Mouse (Mus musculus) liver, embryonic 13.5 days (tissue): ENCODE results near the gene Fam126a. TPM values are rescaled to one million over a fixed set of nuclear protein-coding genes. Genes with fewer than 3 reads are reported as not detected.

Experiments used
- ATAC-seq: fragments of 200-750 bp; cut with Nextera tagmentation; 2 replicates; pipeline ENCODE4 v1.8.0; 2017; ENCODE audit warnings: low read depth, mild to moderate bottlenecking, moderate number of reproducible peaks, moderate library complexity
- DNase-seq: peaks from one replicate; pipeline ENCODE4 v3.0.0; 2022
- H3K27ac ChIP-seq: fragments of 300-500 bp; sonication (generic); 2 replicates; pipeline ENCODE4 v1.5.1; 2015; ENCODE audit warnings: moderate library complexity, mild to moderate bottlenecking, inconsistent platforms
- H3K27me3 ChIP-seq: fragments of 300-500 bp; sonication (generic); 2 replicates; pipeline ENCODE4 v1.6.1; 2015; ENCODE audit warnings: mild to moderate bottlenecking, inconsistent platforms
- H3K36me3 ChIP-seq: fragments of 300-500 bp; sonication (generic); 2 replicates; pipeline ENCODE4 v1.6.1; 2015; ENCODE audit warnings: mild to moderate bottlenecking, inconsistent platforms
- H3K4me1 ChIP-seq: fragments of 300-500 bp; sonication (generic); replicated peaks from 2 replicates; pipeline ENCODE4 v1.6.1; 2015; ENCODE audit warnings: inconsistent platforms
- H3K4me2 ChIP-seq: fragments of 300-500 bp; sonication (generic); 2 replicates; pipeline ENCODE4 v1.6.1; 2015; ENCODE audit warnings: inconsistent platforms, mild to moderate bottlenecking, moderate library complexity
- H3K4me3 ChIP-seq: fragments of 300-500 bp; sonication (generic); replicated peaks from 2 replicates; pipeline ENCODE4 v1.5.1; 2015; ENCODE audit warnings: mild to moderate bottlenecking, inconsistent platforms
- H3K9ac ChIP-seq: fragments of 300-500 bp; sonication (generic); 2 replicates; pipeline ENCODE4 v1.6.1; 2015; ENCODE audit warnings: mild to moderate bottlenecking, inconsistent platforms
- H3K9me3 ChIP-seq: fragments of 300-500 bp; sonication (generic); replicated peaks from 2 replicates; pipeline ENCODE4 v1.6.1; 2016; ENCODE audit warnings: inconsistent platforms
- WGBS: fragments of 180-500 bp; shearing (Covaris S2); methylation state at CpG from one replicate; pipeline ENCODE4 v1.1.7; 2015; ENCODE audit not compliant: insufficient replicate concordance; 5-methylcytosine and 5-hydroxymethylcytosine counted together
- polyA plus RNA-seq: library from polyadenylated mRNA; unstranded; fragments of >200 nt; fragmentation: Nextera tagmentation; extraction: Ambion mirVana; gene quantifications from 2 replicates; pipeline ENCODE4 v1.2.1, GENCODE M21; 2015

Fam126a gene
- polyA plus RNA-seq, 1 experiment from 2014 or later: 62.7 TPM

DNA sequence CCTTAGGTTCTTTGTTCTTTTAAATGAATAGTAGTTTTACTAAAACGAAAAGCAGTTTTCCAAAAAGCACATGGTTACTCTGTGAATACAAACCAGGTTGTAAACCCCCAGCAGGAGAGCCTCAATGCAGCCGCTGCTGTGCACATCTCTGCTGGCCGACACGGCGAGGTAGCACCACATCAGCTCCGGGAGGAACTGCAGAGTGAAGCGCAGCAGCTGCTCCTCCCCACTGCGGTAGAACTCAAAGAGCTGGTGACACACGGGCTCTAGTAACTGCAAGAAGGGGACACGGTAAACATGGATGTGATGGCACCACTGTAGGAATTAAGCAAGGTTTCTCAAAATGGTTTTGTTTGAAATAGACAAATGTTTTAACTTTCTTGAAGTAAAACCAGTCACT lies 42.7 kb downstream of the Fam126a start:
- Histone ChIP-seq H3K27ac (no peak overlapping the region), H3K36me3 (peaks cover 52% of the 10 kb centered on the region), H3K4me2 (no peak overlapping the region), H3K4me3 (no peak overlapping the region), H3K9me3 (no peaks in the 10 kb centered on the region), H3K4me1 (0 out of 2 replicates have a peak, but pooled peaks cover under 1% of the 10 kb centered on the region), H3K9ac (no peak overlapping the region), H3K27me3 (no peaks in the 10 kb centered on the region)
- ATAC-seq (no peak), DNase-seq (no peak)
- WGBS: 82% methylated on average over 10 of the region's 10 CpGs

DNA sequence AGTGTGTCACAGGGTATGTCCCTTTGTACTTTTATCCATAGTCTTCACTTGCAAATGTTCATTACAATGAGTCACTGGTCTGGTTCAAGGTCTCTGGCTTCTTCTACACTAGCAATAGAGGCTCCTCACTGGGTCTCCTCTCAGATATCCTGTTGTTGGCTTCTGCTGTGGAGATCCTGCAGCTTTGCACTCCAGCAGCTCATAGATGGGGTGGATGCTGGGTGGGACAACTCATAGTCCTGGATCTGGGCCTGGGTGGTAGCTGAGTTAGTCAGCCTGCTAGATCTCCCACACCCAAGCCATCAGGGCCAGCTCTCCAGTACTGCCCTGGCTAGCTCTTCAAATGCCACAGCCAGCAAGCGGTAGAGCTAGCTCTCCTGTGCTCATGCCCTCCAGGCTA lies 48.4 kb downstream of the Fam126a start:
- H3K27me3 ChIP-seq: no peaks in the 10 kb centered on the region
- H3K27ac ChIP-seq: no peak overlapping the region
- DNase-seq (no peak), ATAC-seq (no peak)
- no peaks in the 10 kb centered on the region for H3K4me1 ChIP-seq
- WGBS: 100% methylated on average over 1 of the region's 1 CpGs
- H3K4me3 ChIP-seq: no peak overlapping the region
- H3K4me2 ChIP-seq: no peak overlapping the region
- H3K36me3 ChIP-seq: peaks cover 70% of the 10 kb centered on the region
- no peak overlapping the region for H3K9ac ChIP-seq
- H3K9me3 ChIP-seq: no peaks in the 10 kb centered on the region

DNA sequence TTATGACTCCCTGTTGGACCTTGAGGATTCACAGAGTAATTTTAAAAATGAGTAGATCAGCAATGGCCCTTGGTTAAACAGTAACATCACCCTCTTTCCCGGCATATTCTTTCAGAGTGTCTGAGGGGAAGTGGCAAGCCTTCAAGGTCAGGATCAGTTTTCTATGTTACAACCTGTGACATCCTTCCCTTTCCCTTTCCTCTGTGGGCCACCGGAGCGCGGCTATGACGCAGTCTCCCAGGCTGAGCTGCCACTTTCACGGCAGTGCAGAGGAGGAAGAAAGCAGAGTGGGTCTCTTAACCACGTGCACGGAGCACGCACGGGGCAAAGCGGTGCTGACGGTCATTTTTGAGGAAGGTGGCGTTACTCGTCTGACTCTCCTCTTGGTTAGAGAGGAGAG lies 52.0 kb downstream of the Fam126a start:
- Histone ChIP-seq H3K27ac (peak overlapping the region; percentile 41; the same call in 1 of the 2 replicates), H3K36me3 (peaks cover 76% of the 10 kb centered on the region), H3K9ac (no peak overlapping the region), H3K27me3 (no peaks in the 10 kb centered on the region), H3K4me3 (no peak overlapping the region), H3K4me1 (no peaks in the 10 kb centered on the region), H3K9me3 (no peaks in the 10 kb centered on the region), H3K4me2 (no peak overlapping the region)
- ATAC-seq: no peak
- DNase-seq: no peak
- 80% methylated on average over 14 of the region's 14 CpGs for WGBS

DNA sequence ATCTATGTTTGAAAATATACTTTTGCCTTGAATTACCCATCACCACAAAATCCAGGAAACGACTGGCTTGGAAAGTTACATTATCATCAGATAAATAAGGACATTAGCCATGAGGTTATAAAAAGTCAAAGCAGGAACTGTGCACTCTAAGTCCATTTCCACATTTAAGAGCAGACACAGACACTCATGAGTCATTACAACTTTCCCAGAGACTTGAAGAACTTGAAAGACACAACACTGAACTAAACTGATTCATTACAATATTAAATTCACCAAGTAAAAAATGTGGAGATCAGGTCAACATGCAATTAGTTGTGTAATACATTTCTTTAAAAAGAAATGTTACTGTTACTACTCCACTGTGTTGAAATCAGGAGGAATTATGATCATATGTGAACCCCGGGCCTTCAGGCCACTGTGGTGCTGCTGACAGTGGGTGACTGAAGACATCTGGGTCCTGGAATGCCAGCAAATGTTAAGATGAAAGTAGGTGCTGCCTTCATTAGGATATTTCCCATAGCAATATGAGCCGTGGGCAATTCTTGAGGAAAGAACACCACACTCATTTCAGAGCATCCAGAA lies 55.4 kb downstream of the Fam126a start:
- H3K9me3 ChIP-seq: no peaks in the 10 kb centered on the region
- no peak overlapping the region for H3K9ac ChIP-seq
- no peak overlapping the region for H3K27ac ChIP-seq
- DNase-seq (no peak), ATAC-seq (no peak)
- no peaks in the 10 kb centered on the region for H3K4me1 ChIP-seq
- no peak overlapping the region for H3K4me2 ChIP-seq
- H3K4me3 ChIP-seq: no peak overlapping the region
- H3K36me3 ChIP-seq: peaks cover 60% of the 10 kb centered on the region
- no peaks in the 10 kb centered on the region for H3K27me3 ChIP-seq
- WGBS: 78% methylated on average over 3 of the region's 3 CpGs

DNA sequence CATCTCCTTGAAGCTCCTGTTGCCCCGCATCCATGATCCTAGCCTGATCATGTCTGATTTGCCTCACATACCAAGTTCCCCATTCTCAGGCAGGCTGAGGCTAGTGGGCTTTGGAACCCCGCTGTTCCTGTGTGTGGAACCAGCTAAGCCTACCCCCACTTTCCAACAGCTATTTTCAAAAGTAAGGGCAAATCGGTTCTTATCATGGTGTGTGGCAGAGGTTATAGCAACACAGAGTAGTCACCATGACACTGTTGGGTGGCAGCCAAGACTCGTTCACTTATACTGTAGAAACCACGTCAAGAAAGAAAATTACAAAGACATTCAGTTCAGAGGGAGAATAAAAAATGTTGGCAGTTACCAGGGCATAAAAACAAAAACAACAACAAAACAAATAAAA lies 62.8 kb downstream of the Fam126a start:
- H3K4me2 ChIP-seq: no peak overlapping the region
- H3K27ac ChIP-seq: peak overlapping the region; percentile 48; the same call in 1 of the 2 replicates
- H3K4me3 ChIP-seq: no peak overlapping the region
- no peak overlapping the region for H3K9ac ChIP-seq
- DNase-seq (no peak), ATAC-seq (no peak)
- H3K27me3 ChIP-seq: no peaks in the 10 kb centered on the region
- no peaks in the 10 kb centered on the region for H3K4me1 ChIP-seq
- H3K36me3 ChIP-seq: peaks cover 37% of the 10 kb centered on the region
- no peaks in the 10 kb centered on the region for H3K9me3 ChIP-seq
- WGBS: 76% methylated on average over 5 of the region's 5 CpGs

DNA sequence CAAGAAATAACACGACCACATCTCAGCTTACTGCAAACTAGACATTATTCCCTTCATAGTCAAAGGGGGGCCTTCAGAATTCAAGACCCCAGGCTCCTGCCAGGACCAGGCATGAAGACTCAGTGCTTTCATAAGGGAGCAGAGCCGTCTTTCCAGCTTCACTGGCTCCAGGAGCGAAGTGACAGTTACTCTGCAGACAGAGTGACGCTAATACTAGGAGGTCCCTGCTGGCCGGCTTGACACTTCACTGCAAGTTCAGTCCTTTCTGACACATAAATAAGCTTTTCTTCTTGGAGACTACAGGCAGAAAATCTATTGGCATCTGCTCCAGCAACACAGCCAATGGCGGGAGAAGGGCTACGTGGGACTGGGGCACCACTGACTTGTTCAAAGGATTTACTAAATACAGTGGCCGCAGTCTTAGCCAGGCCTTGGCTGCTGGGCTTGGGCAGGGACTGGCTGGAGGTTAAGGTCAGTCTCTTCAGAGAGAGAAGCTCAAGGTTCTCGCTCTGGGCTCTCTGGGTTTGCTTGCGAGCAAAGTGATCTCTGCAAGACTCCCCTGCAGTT lies 65.8 kb downstream of the Fam126a start:
- Histone ChIP-seq H3K4me1 (no peaks in the 10 kb centered on the region), H3K9ac (no peak overlapping the region), H3K36me3 (peaks cover 39% of the 10 kb centered on the region), H3K9me3 (no peaks in the 10 kb centered on the region), H3K4me3 (no peak overlapping the region), H3K4me2 (no peak overlapping the region), H3K27me3 (no peaks in the 10 kb centered on the region), H3K27ac (no peak overlapping the region)
- ATAC-seq (no peak), DNase-seq (no peak)
- 89% methylated on average over 10 of the region's 10 CpGs for WGBS

DNA sequence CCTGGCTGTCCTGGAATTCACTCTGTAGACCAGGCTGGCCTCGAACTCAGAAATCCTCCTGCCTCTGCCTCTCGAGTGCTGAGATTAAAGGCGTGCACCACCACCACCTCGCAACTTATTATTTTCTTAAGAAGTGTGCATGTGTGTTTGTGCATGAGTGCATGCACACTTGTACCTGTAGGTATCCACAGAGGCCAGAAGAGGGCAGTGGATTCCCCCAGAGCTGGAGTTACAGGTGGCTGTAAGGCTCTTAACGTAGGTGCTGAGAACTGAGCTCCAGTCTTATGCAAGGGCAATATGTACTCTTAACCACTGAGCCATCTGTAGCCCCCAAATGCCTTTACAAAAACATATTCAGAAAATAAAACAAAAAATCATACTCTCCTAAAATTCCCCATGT lies 77.4 kb downstream of the Fam126a start:
- no peak for ATAC-seq
- DNase-seq: no peak
- H3K4me2 ChIP-seq: no peak overlapping the region
- H3K36me3 ChIP-seq: no peaks in the 10 kb centered on the region
- no peaks in the 10 kb centered on the region for H3K4me1 ChIP-seq
- no peak overlapping the region for H3K4me3 ChIP-seq
- H3K27ac ChIP-seq: no peak overlapping the region
- WGBS: 72% methylated on average over 5 of the region's 5 CpGs
- peaks cover 6% of the 10 kb centered on the region; the same call in 1 of the 2 replicates for H3K27me3 ChIP-seq
- H3K9me3 ChIP-seq: no peaks in the 10 kb centered on the region
- H3K9ac ChIP-seq: no peak overlapping the region

DNA sequence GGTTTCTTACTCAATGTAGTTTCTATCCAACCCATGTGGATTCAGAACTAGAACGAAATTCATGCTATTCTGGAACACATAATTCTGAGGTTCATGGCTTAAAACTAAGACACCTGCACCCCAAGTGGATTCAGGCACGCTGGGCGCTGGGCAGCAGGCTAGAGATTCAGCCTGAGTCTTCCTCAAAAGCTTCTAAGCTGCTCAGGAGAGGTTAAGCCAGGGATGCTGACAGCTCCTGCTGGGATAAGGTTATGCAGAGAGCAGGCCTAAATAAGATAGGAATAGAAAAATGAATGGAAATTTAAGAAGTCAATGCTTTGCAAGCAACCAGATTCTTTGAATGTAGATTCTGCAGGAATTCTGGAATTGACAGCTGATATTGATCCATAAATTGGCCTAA lies 82.4 kb downstream of the Fam126a start:
- no peak overlapping the region for H3K9ac ChIP-seq
- ATAC-seq: no peak
- H3K9me3 ChIP-seq: no peaks in the 10 kb centered on the region
- no peak overlapping the region for H3K27ac ChIP-seq
- no peak overlapping the region for H3K4me3 ChIP-seq
- no peak overlapping the region for H3K4me2 ChIP-seq
- H3K27me3 ChIP-seq: peaks cover 8% of the 10 kb centered on the region; the same call in 1 of the 2 replicates
- no peak for DNase-seq
- 53% methylated on average over 3 of the region's 3 CpGs for WGBS
- no peaks in the 10 kb centered on the region for H3K4me1 ChIP-seq
- no peaks in the 10 kb centered on the region for H3K36me3 ChIP-seq

DNA sequence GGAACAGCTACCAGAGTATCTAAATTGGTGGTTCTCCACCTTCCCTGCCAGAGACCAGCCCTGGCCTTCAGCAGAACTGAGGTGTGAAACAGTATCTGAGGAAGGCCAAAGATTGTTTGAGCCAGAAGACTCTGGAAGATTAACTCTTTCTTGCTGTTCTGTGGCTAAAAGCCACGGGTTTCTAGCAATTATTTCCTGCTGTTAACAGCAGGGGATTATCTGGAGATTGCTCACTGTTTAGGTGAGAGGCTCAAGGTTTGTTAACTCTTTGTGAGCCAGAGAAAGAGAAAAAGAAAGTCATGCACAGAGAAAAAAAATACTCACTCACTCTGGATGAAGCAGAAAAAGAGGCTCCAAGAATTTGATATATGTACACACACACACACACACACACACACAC lies 85.4 kb downstream of the Fam126a start:
- WGBS: 5% methylated on average over 1 of the region's 1 CpGs
- H3K27me3 ChIP-seq: 0 out of 2 replicates have a peak, but pooled peaks cover 5% of the 10 kb centered on the region
- no peak overlapping the region for H3K4me2 ChIP-seq
- ATAC-seq: no peak
- DNase-seq: no peak
- H3K27ac ChIP-seq: no peak overlapping the region
- H3K4me1 ChIP-seq: no peaks in the 10 kb centered on the region
- H3K36me3 ChIP-seq: no peaks in the 10 kb centered on the region
- H3K4me3 ChIP-seq: no peak overlapping the region
- H3K9me3 ChIP-seq: no peaks in the 10 kb centered on the region
- no peak overlapping the region for H3K9ac ChIP-seq

DNA sequence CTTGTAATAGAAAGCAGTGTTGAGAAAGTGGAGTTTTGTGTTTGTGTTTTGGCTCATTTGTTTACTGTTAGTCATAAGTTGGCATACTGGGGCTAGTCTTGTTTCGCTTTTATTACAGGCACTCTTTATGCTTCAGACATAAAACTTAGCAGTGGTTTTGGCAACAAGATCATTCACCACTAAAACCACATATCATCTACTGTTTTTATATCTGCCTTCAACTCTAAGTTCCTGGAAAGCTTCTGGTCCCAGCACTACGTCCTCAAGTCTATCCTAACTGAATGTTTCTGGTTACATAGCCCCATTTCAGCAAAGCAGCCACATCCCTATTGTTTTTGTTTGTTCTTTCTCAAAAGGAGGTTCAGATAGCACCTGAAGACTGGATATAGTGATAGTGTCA lies 87.0 kb downstream of the Fam126a start:
- Histone ChIP-seq H3K9ac (no peak overlapping the region), H3K4me2 (no peak overlapping the region), H3K4me3 (no peak overlapping the region), H3K27ac (no peak overlapping the region), H3K9me3 (no peaks in the 10 kb centered on the region), H3K4me1 (no peaks in the 10 kb centered on the region), H3K27me3 (0 out of 2 replicates have a peak, but pooled peaks cover 3% of the 10 kb centered on the region), H3K36me3 (no peaks in the 10 kb centered on the region)
- ATAC-seq (no peak), DNase-seq (no peak)
- 63% methylated on average over 2 of the region's 2 CpGs for WGBS

DNA sequence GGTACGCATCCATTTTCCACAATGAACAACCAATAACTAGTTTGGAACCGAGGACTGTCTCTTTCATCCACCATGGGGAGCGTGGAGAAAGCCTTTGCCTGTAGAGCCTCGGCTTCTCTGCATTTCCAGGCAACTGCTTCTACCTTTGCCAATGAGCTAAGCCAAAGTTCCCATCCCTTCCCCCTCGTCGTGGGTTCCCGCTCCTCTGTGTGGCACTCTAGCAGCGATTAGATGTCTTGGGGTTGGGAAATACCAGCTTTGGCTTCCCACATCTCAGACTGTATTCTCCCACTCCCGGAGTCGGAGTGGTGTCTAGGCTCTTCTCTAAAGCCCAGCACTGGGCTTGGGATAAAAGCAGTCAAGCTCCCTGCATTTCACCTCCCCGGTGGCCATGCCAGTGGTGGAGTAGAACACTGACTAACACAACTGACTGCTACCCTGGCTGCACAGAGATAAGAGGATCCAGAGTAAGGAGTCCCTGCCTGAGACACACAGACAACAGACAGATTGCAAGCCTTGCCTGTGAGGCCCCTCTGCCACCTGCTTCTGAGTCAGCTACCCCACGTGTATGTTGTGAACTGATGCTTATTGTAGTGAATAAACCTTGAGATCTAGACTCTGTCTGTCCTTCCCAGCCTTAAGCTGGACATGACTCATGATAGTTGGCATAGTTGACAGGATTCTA lies 106.9 kb downstream of the Fam126a start:
- Histone ChIP-seq H3K27ac (peak overlapping the region; percentile 99), H3K4me1 (peaks cover 65% of the 10 kb centered on the region), H3K27me3 (peaks cover 3% of the 10 kb centered on the region; the same call in 1 of the 2 replicates), H3K9me3 (no peaks in the 10 kb centered on the region), H3K9ac (peak overlapping the region; percentile 87), H3K4me3 (peak overlapping the region; percentile 45), H3K4me2 (peak overlapping the region; percentile 72), H3K36me3 (no peaks in the 10 kb centered on the region)
- ATAC-seq (peak; percentile 87), DNase-seq (peak; percentile 86)
- 38% methylated on average over 12 of the region's 12 CpGs for WGBS
